Mouse (Mus musculus) midbrain, embryonic 14.5 days (tissue): ENCODE measurements at regions not wholly inside any gene's neighbourhood (a gene's known extent, or its start where the extent isn't known, plus 50 kb on each side); places are given as distances from the start of the nearest gene placed in this dataset.

Source experiments
- ATAC-seq: fragments of 200-750 bp; cut with Nextera tagmentation; 2 replicates; pipeline ENCODE4 v1.8.0; 2017; ENCODE audit warnings: moderate number of reproducible peaks, moderate library complexity; ENCODE audit not compliant: low FRiP score, low TSS enrichment
- DNase-seq: peaks from one replicate; pipeline ENCODE4 v3.0.0-alpha.2; 2015
- H3K27ac ChIP-seq: fragments of 300-500 bp; sonication (generic); replicated peaks from 2 replicates; pipeline ENCODE4 v1.5.1; 2014; ENCODE audit warnings: mild to moderate bottlenecking, low read depth, low read length, moderate library complexity
- H3K27me3 ChIP-seq: fragments of 300-500 bp; sonication (generic); 2 replicates; pipeline ENCODE4 v1.6.1; 2014; ENCODE audit warnings: low read length, control low read depth, mixed read lengths; ENCODE audit not compliant: control insufficient read depth, insufficient read depth
- H3K36me3 ChIP-seq: fragments of 300-500 bp; sonication (generic); 2 replicates; pipeline ENCODE4 v1.6.1; 2014; ENCODE audit warnings: low read length, control low read depth; ENCODE audit not compliant: control insufficient read depth, insufficient read depth
- H3K4me1 ChIP-seq: fragments of 300-500 bp; sonication (generic); 2 replicates; pipeline ENCODE4 v1.6.1; 2014; ENCODE audit warnings: mild to moderate bottlenecking, antibody characterized with exemption, low read length, control low read depth; ENCODE audit not compliant: control insufficient read depth, insufficient read depth
- H3K4me2 ChIP-seq: fragments of 300-500 bp; sonication (generic); 2 replicates; pipeline ENCODE4 v1.6.1; 2014; ENCODE audit warnings: mild to moderate bottlenecking, low read length, moderate library complexity
- H3K4me3 ChIP-seq: fragments of 300-500 bp; sonication (generic); replicated peaks from 2 replicates; pipeline ENCODE4 v1.5.1; 2014; ENCODE audit warnings: low read depth, low read length
- H3K9ac ChIP-seq: fragments of 300-500 bp; sonication (generic); replicated peaks from 2 replicates; pipeline ENCODE4 v1.6.1; 2014; ENCODE audit warnings: mild to moderate bottlenecking, low read length, moderate library complexity
- H3K9me3 ChIP-seq: fragments of 300-500 bp; sonication (generic); 2 replicates; pipeline ENCODE4 v1.6.1; 2016; ENCODE audit warnings: low read length, control low read depth, mixed read lengths; ENCODE audit not compliant: control insufficient read depth
- WGBS: fragments of 180-500 bp; shearing (Covaris S2); extraction: QIAGEN DNeasy Blood & Tissue Kit; methylation state at CpG from one replicate; pipeline ENCODE4 v1.1.7; 2014; 5-methylcytosine and 5-hydroxymethylcytosine counted together

GRCm38 (mm10) chr8:5601116-5601515 lies 496.0 kb upstream of the Slc10a2 start:
- Histone ChIP-seq H3K4me1 (no peaks in the 10 kb centered on the region), H3K4me2 (no peak overlapping the region), H3K9me3 (no peaks in the 10 kb centered on the region), H3K4me3 (no peak overlapping the region), H3K36me3 (no peaks in the 10 kb centered on the region), H3K27ac (no peak overlapping the region), H3K27me3 (no peaks in the 10 kb centered on the region), H3K9ac (no peak overlapping the region)
- ATAC-seq (no peak), DNase-seq (peak; percentile 9)
- 63% methylated on average over 2 of the region's 2 CpGs for WGBS

DNA sequence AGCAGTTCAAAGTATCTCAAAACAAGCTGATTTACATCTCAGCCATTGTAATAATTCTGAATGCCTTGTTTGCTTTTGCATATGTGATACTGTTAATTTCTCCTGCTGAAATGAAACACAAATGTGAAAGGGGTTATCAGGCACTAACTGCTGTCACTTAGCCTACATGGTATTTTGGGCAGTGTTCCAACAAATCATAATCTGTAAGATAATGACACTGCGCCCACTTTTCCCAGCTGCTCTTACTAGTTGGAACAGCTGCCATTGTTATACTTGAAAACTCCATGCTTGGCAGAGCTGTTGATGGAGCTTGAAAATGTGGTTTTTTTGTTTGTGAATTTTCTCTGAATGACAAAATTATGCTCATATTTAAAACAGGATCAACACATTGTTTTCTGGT lies 486.4 kb upstream of the Slc10a2 start:
- Histone ChIP-seq H3K4me3 (no peak overlapping the region), H3K36me3 (no peaks in the 10 kb centered on the region), H3K4me1 (no peaks in the 10 kb centered on the region), H3K9ac (no peak overlapping the region), H3K27ac (no peak overlapping the region), H3K27me3 (no peaks in the 10 kb centered on the region), H3K4me2 (no peak overlapping the region), H3K9me3 (no peaks in the 10 kb centered on the region)
- ATAC-seq, result no peak
- peak; percentile 16 for DNase-seq
- 81% methylated on average over 1 of the region's 1 CpGs for WGBS
